Mouse (Mus musculus) left cerebral cortex, adult 9 months (tissue): Measurements from ENCODE around the gene Palmd.
A peak's percentile ranks its signal among the peaks of the same experiment; 100 is the strongest.

Experiments
- DNase-seq, 2 experiments: peaks; one replicate each; pipeline ENCODE4 v3.0.0; 2022; ENCODE audit warnings: low spot score in 2 of 2

Gene Palmd

DNA sequence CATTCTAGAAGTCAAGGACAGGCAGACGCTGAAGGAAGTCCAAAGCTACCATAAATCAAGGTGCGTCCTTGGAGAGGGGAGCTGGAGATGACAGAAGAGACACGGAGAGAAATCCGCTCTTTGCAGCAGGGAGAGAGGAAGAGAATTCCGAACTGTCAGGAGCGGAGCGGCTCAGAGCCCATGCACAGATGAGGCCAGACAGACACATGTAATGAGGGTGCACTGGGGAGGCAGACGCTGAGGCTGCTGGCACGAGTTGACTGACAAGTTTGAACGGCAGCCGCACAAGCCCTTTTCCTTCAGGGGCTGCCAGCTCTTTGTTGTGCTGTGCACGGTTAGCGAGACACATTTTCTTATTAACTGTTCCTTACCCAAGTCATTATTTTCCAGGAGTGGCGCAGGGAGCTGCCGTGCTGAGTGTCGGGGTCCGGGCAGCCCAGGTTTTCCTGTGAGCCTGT is at the start of gene Palmd:
Gene Palmd, minus strand, starts transcription at position 448 of the 458 bp plus-strand sequence.
- DNase-seq: peak in 1 of 2 experiments; percentile 39

DNA sequence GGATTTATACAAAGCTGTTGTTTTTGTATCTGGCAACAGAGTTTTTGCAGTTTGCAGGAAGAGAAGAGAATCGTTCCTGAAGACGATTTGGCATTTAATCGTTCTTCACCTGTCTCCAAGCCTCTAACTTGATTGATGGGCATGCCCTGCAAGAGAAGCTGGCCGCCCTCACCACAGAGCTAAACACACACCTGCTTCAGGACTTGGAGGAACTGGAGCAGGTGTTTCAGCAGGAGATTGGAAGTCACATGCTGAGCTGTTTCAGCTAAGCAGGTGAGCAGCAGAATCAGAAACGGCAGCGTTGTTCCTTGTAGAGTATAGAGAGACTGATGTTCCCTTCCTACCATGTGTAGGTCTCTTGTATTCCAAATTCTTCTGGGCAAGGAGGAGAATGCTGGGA is 41.4 kb upstream of the Palmd start:
- no peak for DNase-seq

DNA sequence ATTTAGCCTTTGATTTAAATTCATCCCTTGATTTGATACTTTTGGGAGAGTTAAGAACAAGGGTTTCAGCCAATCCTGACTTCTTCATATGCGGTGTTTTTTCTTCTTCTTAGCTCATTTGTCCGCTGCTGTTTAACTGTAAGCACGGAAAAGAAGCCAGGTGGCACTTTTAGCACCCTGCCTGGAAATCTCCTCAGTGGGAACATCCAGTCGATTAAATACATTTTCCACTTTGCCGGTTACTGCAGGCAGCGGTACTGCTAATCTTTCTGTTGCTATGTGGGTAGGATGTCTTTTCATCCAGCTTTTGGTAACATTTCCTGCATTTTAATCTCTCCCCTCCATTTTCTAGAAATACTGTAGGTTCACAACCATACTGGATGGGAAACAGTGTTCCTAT is 38.6 kb upstream of the Palmd start:
- DNase-seq: peak; percentile 40 to 73

DNA sequence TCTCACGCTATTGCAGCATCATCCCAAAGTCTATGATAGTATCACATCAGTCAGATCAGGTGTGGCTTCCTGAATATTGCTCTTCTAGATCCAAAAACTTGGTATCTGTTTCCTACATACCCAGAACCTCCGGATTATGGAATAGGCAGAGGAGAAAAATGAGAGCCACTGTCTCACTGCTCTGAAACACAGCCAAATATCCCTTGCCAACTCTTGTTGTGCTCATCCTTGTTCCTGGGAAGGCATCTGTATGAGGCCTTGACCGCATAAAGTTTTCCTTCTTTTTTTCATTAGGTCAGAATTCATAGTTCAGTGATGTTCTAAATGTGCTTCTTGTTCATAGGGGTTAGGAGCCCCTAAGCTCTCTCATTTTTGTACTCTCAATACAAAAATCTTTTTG is 37.8 kb upstream of the Palmd start:
- DNase-seq: no peak

DNA sequence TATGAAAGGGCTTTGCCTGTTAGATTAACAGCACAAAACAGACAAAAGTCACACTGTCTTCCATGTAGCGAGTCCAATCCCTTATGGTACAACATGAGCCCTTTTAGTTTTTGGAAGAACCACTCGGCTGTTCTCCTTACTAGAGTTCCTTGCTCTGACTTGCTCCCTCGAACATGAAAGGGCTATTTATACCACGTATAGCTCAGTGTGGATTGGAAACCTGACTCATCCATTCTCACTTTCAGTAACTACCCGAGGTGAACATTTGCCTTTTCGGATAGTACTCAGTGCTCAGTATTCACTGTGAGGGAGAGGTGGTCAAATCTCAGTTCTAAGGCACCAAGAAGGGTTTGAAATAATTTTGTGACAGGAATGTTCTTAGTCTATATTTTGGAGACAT is 34.6 kb upstream of the Palmd start:
- DNase-seq: no peak

DNA sequence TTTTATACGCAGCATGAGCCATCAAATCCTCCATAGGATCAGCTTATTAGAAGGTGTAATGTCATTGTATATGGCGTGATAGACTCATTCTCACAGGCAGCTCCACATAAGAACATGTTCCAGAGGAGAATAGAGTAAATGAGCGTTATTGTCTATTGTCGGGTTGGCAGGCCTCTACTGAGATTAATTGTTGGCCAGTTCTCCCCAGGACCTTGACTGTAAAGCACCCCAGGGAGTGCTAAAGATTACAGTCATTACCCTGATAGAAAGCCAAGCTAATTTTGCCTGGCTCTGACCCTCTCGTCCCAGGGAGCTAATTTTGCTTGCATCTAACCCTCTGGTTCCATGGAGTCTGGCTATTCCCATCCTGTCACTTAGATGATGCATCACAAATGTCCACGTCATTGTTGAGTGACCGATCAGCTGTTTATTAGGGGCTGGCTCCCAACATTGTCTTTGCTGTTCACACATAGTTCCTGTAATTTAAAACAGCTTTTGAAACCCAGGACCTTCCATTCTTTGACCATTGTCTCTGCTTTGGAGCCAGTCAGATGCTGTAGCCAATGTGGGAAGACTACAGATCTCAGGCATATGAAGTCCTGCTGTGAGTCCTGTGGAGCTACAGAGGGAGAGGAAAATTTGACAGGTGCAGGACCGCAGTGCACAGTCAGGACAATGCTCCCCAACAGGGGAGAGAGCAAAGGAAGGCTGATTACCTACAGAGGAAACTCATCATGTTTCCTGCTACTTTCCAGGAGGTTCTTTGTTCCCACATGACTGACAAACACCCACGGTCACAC is 33.1 kb upstream of the Palmd start:
- DNase-seq: no peak

DNA sequence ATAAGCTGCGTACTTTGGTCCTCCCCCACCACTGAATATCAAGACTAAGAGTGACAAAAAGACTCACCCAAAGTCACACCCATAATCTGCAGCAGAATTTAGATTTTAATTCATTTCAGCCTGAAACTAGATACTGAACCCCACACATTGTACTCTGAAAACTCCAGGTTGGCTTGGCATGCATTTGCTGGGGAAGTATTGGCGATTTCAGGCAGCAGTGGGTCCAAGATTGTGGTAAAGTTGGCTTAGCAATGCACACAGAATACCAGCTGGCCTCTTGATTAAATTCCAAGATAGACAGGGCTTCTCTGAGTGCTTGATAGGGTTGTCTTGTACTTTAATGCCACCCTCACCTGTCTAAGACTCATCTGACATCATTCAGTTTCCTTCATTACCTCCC is 24.2 kb upstream of the Palmd start:
- DNase-seq: no peak

DNA sequence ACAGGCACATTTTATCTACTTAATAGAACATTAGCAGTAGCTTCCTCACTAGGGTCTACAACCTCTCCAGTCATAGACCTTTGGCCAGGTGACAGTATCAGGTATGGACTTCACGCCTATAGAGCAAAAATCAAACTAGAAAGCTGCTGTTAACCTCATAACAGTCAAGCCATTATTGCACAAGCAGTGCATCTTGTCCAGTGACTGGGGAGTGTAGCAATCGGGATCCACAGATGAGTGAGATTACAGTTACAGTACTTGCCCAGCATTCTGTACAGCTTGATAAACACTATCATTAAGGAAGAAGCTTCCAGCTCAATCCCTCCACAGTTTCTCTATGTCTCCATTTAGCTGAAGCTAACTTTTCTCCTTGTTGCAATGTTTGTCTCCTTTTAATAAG is 22.4 kb upstream of the Palmd start:
- DNase-seq: no peak

DNA sequence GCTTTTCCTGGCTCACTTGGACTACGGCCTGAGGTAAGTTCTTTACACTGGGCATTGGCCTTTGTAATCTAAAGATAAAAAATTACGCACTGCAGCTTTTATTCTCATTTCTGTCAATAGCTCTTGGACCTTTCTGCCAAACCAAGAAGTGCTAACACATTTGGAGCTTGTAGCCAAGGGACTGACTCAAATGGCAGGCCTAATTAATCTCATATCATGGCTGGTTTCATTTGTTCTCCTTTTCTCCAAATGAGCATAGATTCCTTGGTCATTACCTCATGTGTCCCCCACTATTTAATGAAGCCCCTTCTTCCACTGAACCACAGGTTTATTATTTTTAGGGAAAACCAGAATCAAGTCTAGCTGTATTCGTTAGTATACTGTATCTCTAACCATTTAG is 19.4 kb upstream of the Palmd start:
- no peak for DNase-seq

DNA sequence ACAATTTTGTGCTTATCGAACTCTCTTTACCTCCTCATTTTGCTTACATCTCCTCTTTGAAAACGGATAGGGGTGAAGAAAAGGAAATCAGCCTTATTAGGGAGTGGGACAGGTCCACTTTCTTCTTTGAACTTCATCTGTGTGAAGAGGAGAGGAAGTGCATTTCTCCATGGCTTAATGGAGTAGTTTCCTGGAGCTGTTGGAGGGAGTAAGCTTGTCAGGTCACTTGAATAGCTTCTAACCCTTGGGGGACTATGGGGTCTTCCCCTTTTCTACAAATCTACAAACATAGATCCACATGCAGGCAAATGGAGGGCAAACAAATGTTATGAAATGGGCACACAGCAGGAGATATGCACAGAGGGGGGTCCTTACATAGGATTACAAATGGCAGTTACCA is 17.7 kb upstream of the Palmd start:
- no peak for DNase-seq

DNA sequence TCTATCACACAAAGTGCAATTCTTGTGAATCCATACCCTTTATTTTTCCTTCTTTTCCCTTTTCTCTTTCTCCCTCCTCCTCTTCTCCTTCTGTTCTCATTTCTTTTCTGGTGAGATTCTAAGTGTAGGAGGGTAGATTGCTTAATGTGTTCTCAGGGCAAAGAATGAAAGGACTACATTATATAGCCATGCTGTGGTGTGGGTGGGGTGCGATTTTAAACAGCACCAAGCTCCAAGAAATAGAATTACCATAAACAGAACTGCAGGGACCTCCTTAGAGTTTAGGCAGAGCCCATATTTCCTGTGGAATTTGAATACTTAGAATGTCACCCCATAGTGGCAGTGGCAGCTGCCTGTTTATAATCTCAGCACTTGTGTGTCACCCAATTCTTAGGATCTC is 17.0 kb upstream of the Palmd start:
- peak; percentile 70 to 85 for DNase-seq

DNA sequence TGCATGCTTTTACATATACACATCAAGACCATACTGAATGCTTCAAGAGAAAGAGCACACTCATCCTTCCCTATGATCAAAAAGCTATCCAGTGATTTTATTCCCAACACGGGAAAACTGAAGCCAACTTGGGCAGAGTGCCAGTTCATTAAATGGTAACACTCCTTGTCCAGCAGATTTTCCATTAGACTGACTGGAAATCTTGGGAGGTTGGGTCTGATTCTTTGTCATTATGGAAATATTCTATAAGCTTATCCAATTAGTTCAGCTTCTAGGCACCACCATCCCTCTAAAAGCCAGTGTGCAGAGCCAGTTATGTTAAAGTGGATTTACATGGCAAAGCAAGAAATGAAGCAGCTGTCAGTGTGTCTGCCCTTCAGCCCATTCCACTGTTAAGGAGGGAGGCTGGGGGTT is 16.3 kb upstream of the Palmd start:
- DNase-seq: no peak

DNA sequence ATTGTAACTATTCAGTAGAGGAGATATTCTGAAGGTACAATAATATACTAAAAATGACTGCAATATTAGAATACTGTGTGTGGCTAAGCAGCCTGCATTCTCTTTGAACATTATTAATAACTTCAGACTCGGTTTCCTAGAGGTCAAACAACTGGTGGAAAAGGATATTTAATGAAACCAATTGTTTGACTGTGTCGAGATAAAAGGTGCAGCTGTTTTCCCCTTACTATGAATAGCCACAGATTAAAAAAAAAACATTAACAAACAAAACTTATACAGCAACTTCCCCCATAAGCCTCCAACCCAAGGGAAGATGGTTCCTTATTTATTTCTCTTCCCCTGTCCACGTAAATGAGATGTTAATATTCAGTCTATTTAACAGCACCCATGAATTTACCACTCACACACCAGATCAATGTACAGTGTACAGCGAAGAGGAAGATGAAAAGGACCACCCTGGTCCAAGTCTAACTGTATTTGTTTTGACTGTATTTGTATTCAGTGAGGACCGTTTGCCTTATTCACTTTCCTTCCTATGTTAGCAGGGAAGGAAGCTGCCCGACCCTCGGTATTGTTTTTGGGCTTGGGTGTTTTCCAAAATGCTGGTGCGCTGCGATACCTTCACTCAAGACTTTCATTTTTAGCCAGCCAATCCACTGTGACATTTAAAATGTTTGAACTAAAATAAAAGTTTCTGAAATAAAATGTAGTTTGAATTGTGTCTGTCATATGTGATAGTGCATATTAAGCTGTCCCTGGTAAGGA is 13.2 kb upstream of the Palmd start:
- DNase-seq: no peak

DNA sequence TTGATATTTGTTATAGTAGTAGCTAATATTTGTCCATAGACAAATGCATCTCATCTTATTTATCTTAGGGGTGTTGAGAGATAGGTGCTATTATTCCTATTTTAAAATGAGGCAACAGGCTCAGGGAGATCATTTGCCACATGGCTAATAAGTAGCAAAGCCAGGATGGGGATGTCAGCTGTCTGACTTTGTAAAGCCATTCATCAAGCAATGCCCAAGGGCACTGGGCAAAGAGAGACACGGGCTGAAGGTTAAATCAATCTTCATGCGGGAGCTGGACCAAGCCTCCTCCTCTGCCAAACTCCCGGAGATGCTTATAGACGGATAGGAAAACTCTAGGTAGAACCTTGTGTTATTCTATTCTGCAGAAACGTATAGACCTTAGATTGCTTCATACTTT is 999 bp upstream of the Palmd start:
- no peak for DNase-seq

DNA sequence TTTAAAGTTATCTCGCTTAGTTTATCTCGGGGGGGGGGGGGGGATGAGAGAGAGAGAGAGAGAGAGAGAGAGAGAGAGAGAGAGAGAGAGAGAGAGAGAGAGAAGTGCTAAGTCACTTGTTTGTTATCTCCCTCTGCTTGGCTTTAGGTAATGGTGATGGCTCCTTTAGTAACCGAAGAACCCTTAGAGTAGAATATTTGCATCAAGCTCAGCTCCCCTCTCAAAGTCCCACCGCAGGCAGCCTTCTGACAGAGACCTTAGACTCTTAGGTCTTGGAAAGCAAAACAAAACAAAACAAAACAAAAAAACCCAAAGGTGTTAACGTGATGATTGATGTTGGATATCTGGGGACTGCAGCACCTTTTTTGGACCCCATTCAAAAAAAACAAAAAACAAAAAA is 216 bp upstream of the Palmd start:
- DNase-seq: no peak

DNA sequence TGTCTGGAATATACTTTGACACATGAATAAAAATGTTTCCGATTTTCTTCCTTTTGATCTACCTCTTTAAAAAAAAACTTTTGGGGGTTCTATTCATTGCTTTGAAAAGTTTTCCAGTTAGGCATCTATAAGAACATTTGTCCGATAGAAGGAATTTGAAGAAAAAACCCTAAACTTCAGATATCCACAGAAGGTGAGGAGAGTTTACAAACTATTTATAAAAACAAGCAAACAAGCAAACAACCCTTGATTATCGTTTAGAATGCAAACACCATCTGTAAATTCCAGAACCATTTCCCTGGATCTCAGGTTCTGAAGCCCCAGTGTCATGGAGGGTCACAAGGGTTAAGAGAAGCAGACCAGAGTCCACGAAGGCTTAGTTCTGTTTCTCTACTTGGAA is 820 bp downstream of the Palmd start, which contains the start of gene 4930455H04Rik:
Gene 4930455H04Rik, plus strand, starts transcription at position 301 of the 400 bp plus-strand sequence.
- no peak for DNase-seq

DNA sequence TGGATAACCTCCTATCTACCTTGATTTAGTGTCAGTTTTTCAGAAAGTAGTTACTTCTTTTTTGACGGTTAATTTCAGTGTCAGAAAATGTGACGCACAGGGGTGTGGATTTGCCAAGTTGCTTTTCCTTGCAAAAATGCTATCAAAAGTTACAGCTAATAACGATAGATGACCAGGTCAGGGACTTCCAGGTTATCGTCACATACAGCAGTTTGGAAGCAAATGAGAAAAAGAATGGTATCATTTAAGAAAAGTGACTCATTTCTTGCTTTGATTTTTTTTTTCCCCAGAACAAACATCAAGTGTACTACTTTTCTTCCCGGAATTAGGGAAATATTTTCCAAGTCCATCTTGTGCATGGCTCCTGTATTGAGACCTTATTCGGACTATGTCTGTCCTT is 1.4 kb downstream of the Palmd start:
- DNase-seq: no peak

DNA sequence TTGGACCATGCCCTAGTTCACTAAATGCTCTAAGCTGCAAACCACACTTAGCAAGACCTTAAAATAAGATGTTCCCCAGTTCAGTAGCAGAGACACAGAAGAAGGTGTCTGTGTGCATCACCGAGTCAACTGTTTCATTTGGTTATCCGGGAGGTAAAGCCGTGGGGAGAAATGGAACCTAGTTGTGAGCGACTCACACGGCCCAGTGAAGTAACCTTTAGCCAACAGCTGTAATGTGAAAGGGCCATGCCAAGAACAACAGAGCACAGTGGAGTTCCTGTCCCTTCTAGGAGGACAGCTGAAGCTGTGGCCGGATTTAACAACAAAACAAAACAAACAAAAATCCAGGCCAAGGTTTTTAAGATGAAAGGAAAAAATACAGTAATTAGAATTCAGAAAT is 2.0 kb downstream of the Palmd start:
- no peak for DNase-seq

DNA sequence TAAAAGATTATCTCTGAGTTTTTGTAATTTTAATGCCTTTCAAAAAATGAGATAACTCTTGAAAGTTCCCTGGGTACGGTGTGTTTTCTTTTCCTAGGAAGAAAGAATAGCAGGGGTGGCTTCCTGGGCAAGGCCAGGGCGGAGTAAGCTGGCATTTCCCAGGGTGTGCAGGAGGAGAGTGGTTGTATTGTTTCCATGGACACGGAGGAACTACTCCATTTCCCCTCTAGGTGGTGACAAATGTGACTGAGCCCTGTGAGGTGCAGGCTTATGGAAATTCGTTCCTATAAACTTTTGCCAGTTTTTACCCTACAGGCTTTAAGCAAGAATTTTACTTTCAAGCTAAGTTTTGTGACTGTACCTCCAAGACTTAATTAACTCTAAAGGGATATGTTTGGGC is 2.6 kb downstream of the Palmd start:
- DNase-seq: peak in 1 of 2 experiments; percentile 72

DNA sequence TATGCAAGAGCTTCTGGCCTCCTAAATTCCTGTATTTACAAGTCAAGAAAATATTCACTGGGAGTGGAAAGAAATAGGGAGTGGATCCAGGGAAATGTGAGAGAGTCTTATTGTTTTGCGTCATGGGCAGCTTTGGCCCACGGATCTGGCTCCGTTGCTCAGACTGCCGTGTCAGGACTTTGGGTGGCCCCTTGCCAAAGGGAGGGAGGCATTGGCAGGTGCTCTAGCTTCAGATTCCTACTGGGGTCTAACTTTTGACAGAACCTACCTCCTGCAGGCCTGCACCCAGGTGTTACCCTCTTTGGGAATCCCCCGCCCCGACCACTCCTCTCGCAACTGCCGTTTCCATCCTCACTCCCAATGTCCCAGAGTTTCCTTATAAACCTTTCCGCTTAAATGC is 4.4 kb downstream of the Palmd start:
- no peak for DNase-seq

DNA sequence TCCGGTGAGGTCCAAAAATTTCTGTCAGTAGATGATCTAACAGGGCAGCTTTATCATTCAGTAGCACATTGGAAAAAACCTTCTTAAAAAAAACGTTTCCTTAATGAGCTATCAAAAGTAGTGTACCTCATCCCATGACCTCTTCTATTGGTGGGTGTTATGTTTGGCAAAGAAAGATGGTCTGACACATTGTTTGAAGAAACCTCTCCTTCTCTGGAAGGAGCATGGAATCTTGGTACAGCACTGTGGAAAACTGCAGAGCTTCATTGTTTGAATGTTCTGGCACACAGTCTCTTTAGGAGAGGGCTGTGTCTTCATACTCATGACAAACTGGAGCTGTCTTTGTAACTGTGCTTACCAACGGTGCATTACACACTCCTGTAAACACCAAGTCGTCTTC is 5.6 kb downstream of the Palmd start:
- no peak for DNase-seq

DNA sequence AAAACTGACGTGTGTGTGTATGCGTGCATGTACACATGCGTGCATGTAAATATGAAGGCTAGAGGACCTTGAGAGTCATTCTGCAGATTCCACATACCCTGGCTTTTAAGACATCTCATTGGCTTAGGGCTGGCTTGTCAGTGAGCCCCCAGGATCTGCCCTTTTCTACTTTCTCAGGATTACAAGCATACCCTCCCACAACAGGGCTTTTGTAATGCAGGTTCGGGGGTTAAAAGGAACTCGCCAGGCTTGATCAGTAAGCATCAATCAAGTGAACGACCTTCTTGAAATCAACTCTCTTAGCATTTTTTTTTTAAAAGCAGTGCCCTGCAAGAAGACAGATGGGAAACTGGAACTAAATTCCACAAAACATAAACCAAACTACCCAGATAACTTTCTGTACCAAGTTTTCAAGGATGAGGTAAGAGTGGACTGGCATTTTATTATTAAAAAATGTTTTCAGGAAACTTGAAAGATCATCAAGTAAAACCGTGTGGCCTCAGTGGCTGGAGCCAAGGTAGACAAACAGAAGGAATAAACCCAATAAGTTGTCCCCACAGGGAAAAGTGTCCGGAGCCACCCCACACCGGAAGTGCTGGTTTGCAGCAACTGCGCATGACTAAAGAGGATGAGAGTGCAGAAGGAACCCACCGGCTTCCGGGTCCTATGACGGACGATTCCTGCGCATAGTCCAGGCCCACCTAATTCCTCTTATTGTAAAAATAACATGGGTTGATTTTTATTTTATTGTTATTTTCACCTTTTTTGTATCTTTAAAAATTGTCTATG is 7.2 kb downstream of the Palmd start:
- DNase-seq: no peak
